Mouse (Mus musculus) liver, embryonic 12.5 days (tissue): ENCODE measurements around the gene Cradd. TPM values are rescaled to one million over a fixed set of nuclear protein-coding genes. Genes with fewer than 3 reads are reported as not detected.

Experiments
- ATAC-seq: fragments of 200-750 bp; cut with Nextera tagmentation; 2 replicates; pipeline ENCODE4 v1.8.0; 2017; ENCODE audit warnings: moderate number of reproducible peaks, mild to moderate bottlenecking, moderate library complexity
- H3K27ac ChIP-seq: fragments of 300-500 bp; sonication (generic); 2 replicates; pipeline ENCODE4 v1.5.1; 2016; ENCODE audit warnings: mild to moderate bottlenecking
- H3K27me3 ChIP-seq: fragments of 300-500 bp; sonication (generic); replicated peaks from 2 replicates; pipeline ENCODE4 v1.6.1; 2016; ENCODE audit warnings: mild to moderate bottlenecking, moderate library complexity
- H3K36me3 ChIP-seq: fragments of 300-500 bp; sonication (generic); 2 replicates; pipeline ENCODE4 v1.6.1; 2016; ENCODE audit warnings: mild to moderate bottlenecking, moderate library complexity
- H3K4me1 ChIP-seq: fragments of 300-500 bp; sonication (generic); 2 replicates; pipeline ENCODE4 v1.6.1; 2016
- H3K4me2 ChIP-seq: fragments of 300-500 bp; sonication (generic); 2 replicates; pipeline ENCODE4 v1.6.1; 2016; ENCODE audit warnings: mild to moderate bottlenecking, moderate library complexity
- H3K4me3 ChIP-seq: fragments of 300-500 bp; sonication (generic); 2 replicates; pipeline ENCODE4 v1.5.1; 2016; ENCODE audit warnings: mild to moderate bottlenecking, moderate library complexity
- H3K9ac ChIP-seq: fragments of 300-500 bp; sonication (generic); 2 replicates; pipeline ENCODE4 v1.6.1; 2016; ENCODE audit warnings: mild to moderate bottlenecking, moderate library complexity
- H3K9me3 ChIP-seq: fragments of 300-500 bp; sonication (generic); replicated peaks from 2 replicates; pipeline ENCODE4 v1.6.1; 2016; ENCODE audit warnings: mild to moderate bottlenecking, moderate library complexity
- WGBS: fragments of 180-500 bp; shearing (Covaris S2); methylation state at CpG from one replicate; pipeline ENCODE4 v1.1.7; 2016; ENCODE audit not compliant: insufficient replicate concordance; 5-methylcytosine and 5-hydroxymethylcytosine counted together
- polyA plus RNA-seq: library from polyadenylated mRNA; unstranded; fragments of >200 nt; fragmentation: Nextera tagmentation; extraction: Ambion mirVana; gene quantifications from 2 replicates; pipeline ENCODE4 v1.2.1, GENCODE M21; 2016

The Cradd gene
- polyA plus RNA-seq, 1 experiment from 2014 or later = 5.0 TPM

DNA sequence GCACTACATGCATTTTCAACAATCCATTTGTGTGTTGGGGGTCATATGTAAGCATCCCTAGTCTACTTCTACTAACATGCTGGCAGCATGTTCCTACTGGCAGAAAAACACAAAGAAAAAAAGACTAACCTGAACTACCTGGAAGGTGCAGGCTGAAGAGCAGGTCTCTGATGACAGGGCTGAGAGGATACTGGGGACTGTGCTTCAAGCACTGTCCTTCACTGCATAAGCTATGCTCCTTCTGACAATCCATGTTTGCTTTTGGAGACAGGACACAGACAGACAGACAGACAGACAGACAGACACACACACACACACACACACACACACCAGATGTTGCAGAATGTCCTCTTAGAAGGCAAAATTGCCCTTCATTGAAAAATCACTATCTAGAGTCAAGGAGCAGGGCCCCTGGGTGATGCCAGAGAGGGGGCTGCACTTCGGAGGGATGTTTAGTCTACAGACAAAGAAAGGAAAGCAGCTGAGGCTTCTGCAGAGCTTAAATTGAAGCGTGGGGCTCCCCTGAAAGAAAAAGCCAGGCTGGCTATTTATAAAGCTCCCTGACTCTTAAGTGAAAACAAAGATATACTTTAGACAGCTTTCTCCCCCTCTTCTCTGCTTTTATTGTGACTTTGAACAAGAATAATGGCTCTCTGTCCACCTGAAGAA is 180.4 kb downstream of the Cradd start:
- Histone ChIP-seq H3K27ac (peak overlapping the region; percentile 32; the same call in 1 of the 2 replicates), H3K27me3 (0 out of 2 replicates have a peak, but pooled peaks cover 12% of the 10 kb centered on the region), H3K9ac (no peak overlapping the region), H3K4me2 (no peak overlapping the region), H3K4me1 (peaks cover 10% of the 10 kb centered on the region; the same call in 1 of the 2 replicates), H3K36me3 (no peaks in the 10 kb centered on the region), H3K4me3 (no peak overlapping the region), H3K9me3 (no peaks in the 10 kb centered on the region)
- ATAC-seq = no peak
- WGBS = 45% methylated on average over 2 of the region's 2 CpGs

DNA sequence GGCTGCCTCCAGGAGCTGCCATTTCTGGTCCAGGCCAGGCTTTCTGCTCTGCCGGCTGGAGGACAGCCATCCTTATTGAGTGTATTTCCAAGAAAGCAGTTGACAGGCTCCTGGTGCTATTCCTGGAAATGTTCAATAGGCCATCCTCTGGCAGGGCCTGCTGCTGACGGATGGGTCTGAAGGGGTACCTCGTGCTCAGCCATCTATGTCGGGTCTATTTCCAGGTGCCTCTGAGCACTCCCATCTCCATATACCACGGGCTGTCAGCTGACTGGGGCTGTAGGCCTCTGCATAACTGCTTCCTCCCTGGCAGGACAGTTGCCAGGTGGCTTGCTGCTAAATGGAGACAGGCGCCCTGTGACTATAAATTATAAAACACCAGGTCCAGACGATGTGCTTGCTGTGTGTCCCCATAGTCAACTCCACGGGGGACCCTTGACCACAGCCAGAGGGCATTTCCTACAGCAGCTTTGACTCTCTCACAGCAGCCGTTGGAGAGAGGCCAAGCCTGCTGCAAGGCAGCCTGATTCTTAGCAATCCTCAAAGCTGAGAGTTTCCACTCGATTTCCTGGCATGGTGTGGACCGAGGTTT is 181.0 kb downstream of the Cradd start:
- no peaks in the 10 kb centered on the region for H3K36me3 ChIP-seq
- 49% methylated on average over 11 of the region's 11 CpGs for WGBS
- H3K27me3 ChIP-seq = 0 out of 2 replicates have a peak, but pooled peaks cover 12% of the 10 kb centered on the region
- H3K27ac ChIP-seq = peak overlapping the region; percentile 32; the same call in 1 of the 2 replicates
- H3K4me3 ChIP-seq = no peak overlapping the region
- no peak overlapping the region for H3K9ac ChIP-seq
- H3K9me3 ChIP-seq = no peaks in the 10 kb centered on the region
- no peak overlapping the region for H3K4me2 ChIP-seq
- peaks cover 10% of the 10 kb centered on the region; the same call in 1 of the 2 replicates for H3K4me1 ChIP-seq
- no peak for ATAC-seq

DNA sequence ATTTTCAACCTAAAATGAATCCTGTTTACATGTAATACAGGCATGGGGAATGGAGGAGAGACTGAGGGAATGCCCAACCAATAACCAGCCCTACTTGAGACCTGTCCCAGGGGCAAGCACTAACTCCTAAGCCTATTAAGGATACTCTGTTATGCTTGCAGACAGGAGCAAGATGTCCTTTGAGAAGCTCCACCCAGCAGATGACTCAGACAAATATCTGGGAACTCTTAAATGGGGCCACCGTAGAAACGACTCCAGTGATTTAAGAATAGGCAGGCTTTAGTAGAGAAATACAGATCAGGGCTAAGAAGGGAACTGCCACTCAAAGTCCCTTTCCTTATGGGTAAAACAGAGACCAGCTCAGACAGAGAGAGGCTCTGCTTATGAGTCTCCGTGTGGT is 182.9 kb downstream of the Cradd start:
- WGBS = 57% methylated on average over 3 of the region's 3 CpGs
- Histone ChIP-seq H3K9me3 (no peaks in the 10 kb centered on the region), H3K9ac (no peak overlapping the region), H3K4me1 (no peaks in the 10 kb centered on the region), H3K4me3 (no peak overlapping the region), H3K4me2 (no peak overlapping the region), H3K36me3 (no peaks in the 10 kb centered on the region), H3K27me3 (0 out of 2 replicates have a peak, but pooled peaks cover 12% of the 10 kb centered on the region), H3K27ac (no peak overlapping the region)
- no peak for ATAC-seq

DNA sequence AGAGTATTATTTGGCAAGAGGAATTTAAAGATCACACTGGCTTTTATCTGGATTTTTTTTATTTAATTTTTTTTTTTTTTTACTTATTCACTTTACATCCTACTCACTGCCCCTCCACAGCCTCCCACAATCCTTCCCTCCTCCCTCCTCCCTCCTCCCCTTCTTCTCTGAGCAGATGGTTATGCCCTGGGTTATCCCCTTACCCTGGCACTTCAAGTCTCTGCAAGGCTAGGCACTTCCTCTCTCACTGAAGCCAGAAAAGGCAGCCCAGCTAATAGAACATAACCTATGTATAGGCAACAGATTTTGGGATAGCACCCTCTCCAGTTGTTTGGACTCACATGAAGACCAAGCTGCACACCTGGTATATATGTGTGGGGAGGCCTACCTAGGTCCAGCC is 183.7 kb downstream of the Cradd start:
- Histone ChIP-seq H3K9me3 (no peaks in the 10 kb centered on the region), H3K27ac (no peak overlapping the region), H3K36me3 (no peaks in the 10 kb centered on the region), H3K9ac (no peak overlapping the region), H3K4me1 (no peaks in the 10 kb centered on the region), H3K4me3 (no peak overlapping the region), H3K27me3 (0 out of 2 replicates have a peak, but pooled peaks cover 12% of the 10 kb centered on the region), H3K4me2 (no peak overlapping the region)
- no peak for ATAC-seq

DNA sequence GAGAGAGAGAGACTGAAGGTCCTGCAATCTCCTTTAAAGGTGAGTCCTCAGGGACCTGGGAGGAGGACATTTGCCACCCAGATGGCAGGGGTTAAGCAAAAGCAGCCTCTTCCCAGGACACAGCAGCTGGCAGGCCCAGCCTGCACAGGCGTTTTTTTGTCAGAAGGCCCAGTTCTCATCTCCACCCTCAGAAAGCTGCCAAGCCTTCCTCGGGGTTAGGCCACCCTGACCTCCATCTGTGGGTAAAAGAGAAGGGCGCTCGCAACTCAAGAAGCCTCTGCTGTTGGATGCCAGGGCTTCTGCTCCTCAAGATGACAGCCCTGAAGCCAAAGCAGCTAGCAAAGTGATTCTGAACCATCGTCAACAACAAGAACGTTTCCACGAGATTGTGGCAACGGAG is 184.3 kb downstream of the Cradd start:
- Histone ChIP-seq H3K27me3 (0 out of 2 replicates have a peak, but pooled peaks cover 10% of the 10 kb centered on the region), H3K9ac (no peak overlapping the region), H3K36me3 (no peaks in the 10 kb centered on the region), H3K4me2 (no peak overlapping the region), H3K4me1 (no peaks in the 10 kb centered on the region), H3K27ac (no peak overlapping the region), H3K4me3 (no peak overlapping the region), H3K9me3 (no peaks in the 10 kb centered on the region)
- WGBS = 64% methylated on average over 8 of the region's 8 CpGs
- no peak for ATAC-seq

DNA sequence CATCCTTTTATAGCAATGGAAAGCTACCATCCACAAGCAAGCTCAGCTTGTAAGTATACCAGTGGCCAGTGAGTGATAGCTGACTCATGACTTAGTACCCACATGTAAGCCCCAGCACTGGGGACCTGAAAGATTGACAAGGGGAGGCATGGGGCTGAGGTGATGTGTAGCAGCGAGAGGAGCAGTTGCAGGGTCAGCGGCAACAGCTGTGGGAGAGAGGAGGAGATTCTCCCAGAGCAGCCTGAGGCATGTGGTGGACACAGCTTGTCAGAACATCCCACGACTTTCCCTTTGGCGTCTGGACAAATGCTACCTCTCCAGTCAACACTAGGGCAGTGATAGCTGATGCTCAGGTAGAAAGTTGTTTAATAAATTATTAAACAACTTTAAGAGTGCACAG is 190.9 kb downstream of the Cradd start:
- Histone ChIP-seq H3K4me2 (no peak overlapping the region), H3K4me3 (no peak overlapping the region), H3K27me3 (no peaks in the 10 kb centered on the region), H3K27ac (no peak overlapping the region), H3K4me1 (no peaks in the 10 kb centered on the region), H3K9me3 (no peaks in the 10 kb centered on the region), H3K36me3 (no peaks in the 10 kb centered on the region), H3K9ac (no peak overlapping the region)
- no peak for ATAC-seq
- WGBS = 62% methylated on average over 4 of the region's 4 CpGs

Other genes with a start within 250 kb of the Cradd start
- 10.1 and 14.1 TPM in 2 replicates for gene Socs2, start 93.0 kb upstream of the Cradd start, polyA plus RNA-seq
- gene Mrpl42, start 177.8 kb upstream of the Cradd start, polyA plus RNA-seq = 248 and 264 TPM in 2 replicates
- gene Ube2n, start 191.0 kb upstream of the Cradd start, polyA plus RNA-seq = 191 and 193 TPM in 2 replicates
- gene Nudt4, start 240.0 kb upstream of the Cradd start, polyA plus RNA-seq = 130 and 134 TPM in 2 replicates